Mouse (Mus musculus): ENCODE measurements around the gene Slc47a2.

- TF ChIP-seq CTCF (IDR thresholded peaks at IDR 0.05; ENCODE audit: control insufficient read depth, insufficient read depth, insufficient replicate concordance, low read depth, low read length) = no peak
- TF ChIP-seq POLR2A (IDR thresholded peaks at IDR 0.05; ENCODE audit: control insufficient read depth, low read depth, low read length) = no peak
These were observed 41.8 kb downstream of the Slc47a2 start for GRCm38 (mm10) chr11:61300716-61301392.
